Mouse (Mus musculus): ENCODE measurements around the gene Aasdhppt.

DNA sequence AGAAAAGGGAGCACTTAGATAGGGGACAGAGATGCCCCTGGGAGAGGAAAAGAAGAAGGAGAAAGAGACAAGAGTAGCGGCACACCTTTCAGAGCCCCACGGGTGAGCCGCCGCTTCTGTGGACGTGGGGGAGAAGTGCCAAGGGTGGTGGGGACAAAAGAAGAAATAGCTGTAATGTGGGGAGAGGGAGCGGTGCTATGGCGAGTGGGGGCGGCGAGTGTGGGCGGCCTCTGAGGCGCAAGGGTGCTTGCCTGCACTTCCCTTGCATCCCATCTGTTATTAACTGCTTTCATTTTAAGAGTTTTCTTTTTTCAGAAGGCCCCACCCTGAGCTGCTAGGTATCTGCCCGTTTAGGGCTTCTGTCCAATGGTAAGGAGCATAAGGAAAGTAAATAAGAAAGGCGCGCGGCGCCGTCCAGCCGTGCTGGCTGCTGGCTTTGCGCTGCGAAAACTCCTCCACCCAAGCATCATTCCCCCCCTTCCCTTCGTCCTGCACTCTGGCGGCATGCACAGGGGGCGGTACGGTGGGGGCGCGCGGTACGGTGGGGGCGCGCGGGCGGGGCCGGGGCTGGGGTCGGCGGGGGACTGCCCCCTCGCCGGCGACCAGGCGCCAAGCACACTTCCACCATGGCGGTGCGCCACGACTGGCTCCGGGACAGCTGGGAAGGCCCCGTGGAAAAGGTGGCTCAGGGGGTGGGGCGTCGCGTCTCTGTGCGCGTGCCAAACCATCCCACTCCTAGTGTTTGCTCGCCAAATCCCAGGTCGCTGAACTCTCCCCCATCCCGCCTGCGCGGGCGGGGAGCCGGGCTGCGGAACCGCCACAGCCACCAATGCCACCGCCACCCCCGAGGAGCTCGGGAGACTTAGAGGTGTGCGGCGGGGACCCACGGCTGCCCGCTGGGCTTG is 49.2 kb downstream of the Aasdhppt start:
- TF ChIP-seq CTCF (IDR thresholded peaks at IDR 0.05; ENCODE audit: borderline replicate concordance, extremely low read depth, insufficient read depth, insufficient read length) (no peak), POLR2A (IDR thresholded peaks at IDR 0.05; ENCODE audit: borderline replicate concordance, extremely low read depth, insufficient read depth, insufficient read length, poor library complexity, severe bottlenecking) (no peak)
